ENCODE assay signal across 20 mouse cellular contexts in genomic region chr1:155400056-155400455, GRCm38 (mm10).
"Had no signal": no experiment of that assay in that cellular context is flagged by ENCODE, and none has a peak within 500 bp of the region (broad histone marks: within the 10 kb centered on the region; RNA-seq: fewer than 3 reads in every experiment).

No protein-coding gene starts in this region.

- H3K4me1 ChIP-seq: midbrain, embryonic 10.5 days; midbrain, embryonic 12.5 days; neural tube, embryonic 15.5 days had no signal

- ATAC-seq: midbrain, embryonic 16.5 days had no signal

- H3K27me3 ChIP-seq: midbrain, embryonic 12.5 days; neural tube, embryonic 13.5 days; neural tube, embryonic 15.5 days had no signal

- DNase-seq: lung, adult 18-20 months; lung, embryonic 14.5 days; lung, postnatal 10 days; lung, postnatal 36 days; midbrain, embryonic 14.5 days; retina, postnatal 1 day; right cerebral cortex, adult 18-20 months; right cerebral cortex, postnatal 25 days; right cerebral cortex, postnatal 4 days; spleen, adult 18-20 months; thymus, adult 18-20 months; thymus, postnatal 14 days; thymus, postnatal 36 days had no signal

- H3K9ac ChIP-seq: liver, embryonic 14.5 days; lung, embryonic 14.5 days; midbrain, embryonic 12.5 days; neural tube, embryonic 13.5 days; neural tube, embryonic 15.5 days had no signal

- H3K27ac ChIP-seq: liver, embryonic 14.5 days; midbrain, embryonic 10.5 days; midbrain, embryonic 12.5 days; neural tube, embryonic 13.5 days; neural tube, embryonic 15.5 days had no signal

- H3K9me3 ChIP-seq: neural tube, embryonic 13.5 days; neural tube, embryonic 15.5 days had no signal

- H3K4me3 ChIP-seq: midbrain, embryonic 10.5 days; midbrain, embryonic 12.5 days; myocyte; neural tube, embryonic 13.5 days; neural tube, embryonic 15.5 days had no signal

- H3K4me2 ChIP-seq: lung, embryonic 14.5 days; midbrain, embryonic 12.5 days; neural tube, embryonic 13.5 days; neural tube, embryonic 15.5 days had no signal

- H3K36me3 ChIP-seq: neural tube, embryonic 15.5 days had no signal
